Mouse (Mus musculus): ENCODE measurements around the gene Nes. TPM values are rescaled to one million over a fixed set of nuclear protein-coding genes. Genes with fewer than 3 reads are reported as not detected.

Nes gene
- polyA plus RNA-seq, 1 experiment from 2014 or later: 92.0 TPM

DNA sequence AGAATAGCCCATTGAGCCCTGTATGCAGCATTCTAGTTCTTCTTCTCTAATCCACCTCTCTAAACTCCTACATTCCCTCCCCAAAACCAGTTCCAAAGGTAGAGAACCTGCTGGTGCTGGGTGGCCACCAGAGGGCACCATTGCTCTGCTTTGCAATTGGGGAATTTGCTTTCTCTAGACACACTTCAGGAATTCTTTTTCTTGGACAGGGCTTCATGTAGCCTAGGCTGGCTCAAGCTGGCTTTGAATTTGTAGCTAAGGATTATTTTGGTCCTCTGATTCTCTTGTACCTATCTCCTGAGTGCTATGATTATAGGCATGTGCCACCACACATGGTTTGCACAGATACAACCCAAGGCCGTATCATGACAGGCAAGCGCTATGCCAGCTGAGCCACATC is 35.1 kb upstream of the Nes start:
- Histone ChIP-seq H3K9me3 (ENCODE audit: control insufficient read depth, low read length) (no peaks in the 10 kb centered on the region), H3K27ac (ENCODE audit: low read depth, low read length) (no peak overlapping the region), H3K9ac (ENCODE audit: low read length) (peak overlapping the region; percentile 23; the same call in 1 of the 2 replicates), H3K4me1 (replicated peaks; ENCODE audit: control insufficient read depth, insufficient read depth, low read length) (peaks cover 10% of the 10 kb centered on the region; the same call in 1 of the 2 replicates), H3K4me3 (ENCODE audit: low read depth, low read length) (no peak overlapping the region), H3K4me2 (ENCODE audit: low read depth, low read length, severe bottlenecking) (no peak overlapping the region), H3K27me3 (ENCODE audit: control insufficient read depth, insufficient read depth, low read length) (no peaks in the 10 kb centered on the region), H3K36me3 (ENCODE audit: control insufficient read depth, insufficient read depth, low read length) (peaks cover 17% of the 10 kb centered on the region; the same call in 1 of the 2 replicates)
- WGBS: 94% methylated on average over 2 of the region's 2 CpGs
- no peak; the same call in 1 of the 2 replicates for ATAC-seq (replicated peaks; ENCODE audit: low FRiP score)
- DNase-seq (ENCODE audit: low spot score): peak; percentile 92

DNA sequence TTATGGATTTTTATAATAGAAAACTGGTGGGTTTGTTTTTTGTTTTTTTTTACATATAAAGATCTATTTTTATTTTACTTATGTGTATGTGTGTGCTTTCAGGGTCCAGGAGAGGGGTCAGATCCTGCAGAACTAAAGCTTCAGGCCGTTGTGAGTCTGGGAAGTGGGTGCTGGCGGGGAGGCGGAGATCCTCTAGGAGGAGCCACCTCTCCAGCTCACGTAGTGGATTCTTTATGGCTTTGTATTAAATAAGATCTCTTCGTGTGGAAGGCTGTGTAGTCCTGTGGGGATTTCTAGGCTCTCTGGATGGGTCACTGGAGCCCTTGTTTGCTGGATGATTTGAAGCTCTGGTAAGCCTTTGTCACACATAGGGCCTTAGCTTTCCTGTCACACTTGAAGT is 30.3 kb upstream of the Nes start:
- 65% methylated on average over 5 of the region's 5 CpGs for WGBS
- DNase-seq (ENCODE audit: low spot score) (no peak), ATAC-seq (replicated peaks; ENCODE audit: low FRiP score) (no peak)
- Histone ChIP-seq H3K27ac (ENCODE audit: low read depth, low read length) (no peak overlapping the region), H3K27me3 (ENCODE audit: control insufficient read depth, insufficient read depth, low read length) (no peaks in the 10 kb centered on the region), H3K9me3 (ENCODE audit: control insufficient read depth, low read length) (no peaks in the 10 kb centered on the region), H3K4me2 (ENCODE audit: low read depth, low read length, severe bottlenecking) (no peak overlapping the region), H3K36me3 (ENCODE audit: control insufficient read depth, insufficient read depth, low read length) (peaks cover 10% of the 10 kb centered on the region; the same call in 1 of the 2 replicates), H3K4me3 (ENCODE audit: low read depth, low read length) (no peak overlapping the region), H3K4me1 (replicated peaks; ENCODE audit: control insufficient read depth, insufficient read depth, low read length) (peaks cover 12% of the 10 kb centered on the region), H3K9ac (ENCODE audit: low read length) (no peak overlapping the region)

DNA sequence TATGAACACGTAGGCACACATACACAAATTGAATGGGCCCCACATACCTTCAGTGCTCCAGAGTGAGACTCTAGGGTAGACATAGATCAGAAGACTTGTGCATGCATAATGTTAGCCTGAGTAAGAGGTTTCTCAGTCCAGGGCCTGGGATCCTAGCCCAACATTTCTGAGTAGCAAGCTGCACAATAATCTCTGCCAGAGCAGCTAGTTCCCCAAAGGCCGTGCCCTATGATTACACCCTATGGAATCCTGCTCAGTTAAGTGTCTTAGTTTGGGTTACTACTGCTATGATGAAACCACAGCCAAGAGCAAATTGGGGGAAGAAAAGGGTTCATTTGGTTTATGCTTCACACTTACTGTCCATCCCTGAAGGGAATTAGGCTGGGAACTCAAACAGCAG is 28.4 kb upstream of the Nes start:
- Histone ChIP-seq H3K9ac (ENCODE audit: low read length) (no peak overlapping the region), H3K36me3 (ENCODE audit: control insufficient read depth, insufficient read depth, low read length) (peaks cover 10% of the 10 kb centered on the region; the same call in 1 of the 2 replicates), H3K9me3 (ENCODE audit: control insufficient read depth, low read length) (no peaks in the 10 kb centered on the region), H3K27me3 (ENCODE audit: control insufficient read depth, insufficient read depth, low read length) (no peaks in the 10 kb centered on the region), H3K4me2 (ENCODE audit: low read depth, low read length, severe bottlenecking) (no peak overlapping the region), H3K4me1 (replicated peaks; ENCODE audit: control insufficient read depth, insufficient read depth, low read length) (peaks cover 26% of the 10 kb centered on the region), H3K4me3 (ENCODE audit: low read depth, low read length) (no peak overlapping the region), H3K27ac (ENCODE audit: low read depth, low read length) (no peak overlapping the region)
- no peak for DNase-seq (ENCODE audit: low spot score)
- 96% methylated on average over 2 of the region's 2 CpGs for WGBS
- no peak for ATAC-seq (replicated peaks; ENCODE audit: low FRiP score)

- no peak overlapping the region for H3K9ac ChIP-seq (ENCODE audit: low read length)
- H3K9me3 ChIP-seq (ENCODE audit: control insufficient read depth, low read length): no peaks in the 10 kb centered on the region
- peaks cover 10% of the 10 kb centered on the region; the same call in 1 of the 2 replicates for H3K36me3 ChIP-seq (ENCODE audit: control insufficient read depth, insufficient read depth, low read length)
- WGBS: 82% methylated on average over 7 of the region's 7 CpGs
- H3K27ac ChIP-seq (ENCODE audit: low read depth, low read length): no peak overlapping the region
- H3K4me3 ChIP-seq (ENCODE audit: low read depth, low read length): no peak overlapping the region
- H3K27me3 ChIP-seq (ENCODE audit: control insufficient read depth, insufficient read depth, low read length): no peaks in the 10 kb centered on the region
- no peak for ATAC-seq (replicated peaks; ENCODE audit: low FRiP score)
- H3K4me2 ChIP-seq (ENCODE audit: low read depth, low read length, severe bottlenecking): no peak overlapping the region
- H3K4me1 ChIP-seq (replicated peaks; ENCODE audit: control insufficient read depth, insufficient read depth, low read length): peaks cover 35% of the 10 kb centered on the region
- no peak for DNase-seq (ENCODE audit: low spot score)
Measured at GRCm38 (mm10) chr3:87943586-87943985, 27.3 kb upstream of the Nes start.

DNA sequence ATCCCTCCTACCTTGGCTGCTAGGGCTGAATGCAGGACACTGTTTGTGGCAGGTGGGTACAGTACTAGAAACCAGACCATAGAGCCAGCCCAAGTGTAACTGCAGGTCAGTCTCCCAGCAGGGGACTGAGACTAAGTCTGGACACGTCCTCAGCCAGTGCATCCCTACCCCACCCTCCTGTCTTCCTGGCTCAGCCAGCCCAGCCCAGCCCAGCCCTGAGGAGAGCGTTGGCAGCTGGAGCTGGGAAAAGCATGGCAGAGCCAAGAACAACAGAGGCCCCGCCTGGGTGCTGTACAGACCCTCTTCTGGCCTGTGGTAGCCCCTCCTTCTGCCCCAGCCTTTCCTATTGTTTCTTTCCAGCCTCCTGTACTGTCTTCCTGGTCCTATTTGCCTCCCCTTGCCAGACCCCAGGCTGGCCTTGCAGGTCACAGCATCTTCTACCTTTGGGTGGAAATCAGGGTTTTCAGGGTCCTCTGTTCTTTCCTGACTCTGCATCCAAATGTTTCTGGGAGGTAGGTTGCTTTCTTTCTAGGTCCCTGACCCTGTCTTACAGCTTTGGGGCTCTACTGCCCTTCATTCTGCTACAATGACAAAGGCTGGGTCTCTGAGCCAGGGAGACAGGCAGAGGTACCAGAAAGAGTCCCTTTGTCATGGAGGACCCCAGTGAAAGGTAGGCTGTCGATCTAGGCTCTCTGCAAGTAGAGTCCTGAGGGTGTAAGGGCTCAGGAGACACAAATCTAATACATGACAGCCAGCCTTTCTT is 25.9 kb upstream of the Nes start:
- H3K9me3 ChIP-seq (ENCODE audit: control insufficient read depth, low read length): no peaks in the 10 kb centered on the region
- peaks cover 7% of the 10 kb centered on the region; the same call in 1 of the 2 replicates for H3K36me3 ChIP-seq (ENCODE audit: control insufficient read depth, insufficient read depth, low read length)
- peak overlapping the region; percentile 23 for H3K9ac ChIP-seq (ENCODE audit: low read length)
- peaks cover 39% of the 10 kb centered on the region for H3K4me1 ChIP-seq (replicated peaks; ENCODE audit: control insufficient read depth, insufficient read depth, low read length)
- H3K4me2 ChIP-seq (ENCODE audit: low read depth, low read length, severe bottlenecking): 0 out of 2 replicates have a peak overlapping the region, but pooled peaks have one; percentile 8
- DNase-seq (ENCODE audit: low spot score): peak; percentile 59
- peak overlapping the region; percentile 84 for H3K27ac ChIP-seq (ENCODE audit: low read depth, low read length)
- H3K4me3 ChIP-seq (ENCODE audit: low read depth, low read length): no peak overlapping the region
- 4% methylated on average over 4 of the region's 4 CpGs for WGBS
- peak; percentile 22; the same call in 1 of the 2 replicates for ATAC-seq (replicated peaks; ENCODE audit: low FRiP score)
- no peaks in the 10 kb centered on the region for H3K27me3 ChIP-seq (ENCODE audit: control insufficient read depth, insufficient read depth, low read length)

DNA sequence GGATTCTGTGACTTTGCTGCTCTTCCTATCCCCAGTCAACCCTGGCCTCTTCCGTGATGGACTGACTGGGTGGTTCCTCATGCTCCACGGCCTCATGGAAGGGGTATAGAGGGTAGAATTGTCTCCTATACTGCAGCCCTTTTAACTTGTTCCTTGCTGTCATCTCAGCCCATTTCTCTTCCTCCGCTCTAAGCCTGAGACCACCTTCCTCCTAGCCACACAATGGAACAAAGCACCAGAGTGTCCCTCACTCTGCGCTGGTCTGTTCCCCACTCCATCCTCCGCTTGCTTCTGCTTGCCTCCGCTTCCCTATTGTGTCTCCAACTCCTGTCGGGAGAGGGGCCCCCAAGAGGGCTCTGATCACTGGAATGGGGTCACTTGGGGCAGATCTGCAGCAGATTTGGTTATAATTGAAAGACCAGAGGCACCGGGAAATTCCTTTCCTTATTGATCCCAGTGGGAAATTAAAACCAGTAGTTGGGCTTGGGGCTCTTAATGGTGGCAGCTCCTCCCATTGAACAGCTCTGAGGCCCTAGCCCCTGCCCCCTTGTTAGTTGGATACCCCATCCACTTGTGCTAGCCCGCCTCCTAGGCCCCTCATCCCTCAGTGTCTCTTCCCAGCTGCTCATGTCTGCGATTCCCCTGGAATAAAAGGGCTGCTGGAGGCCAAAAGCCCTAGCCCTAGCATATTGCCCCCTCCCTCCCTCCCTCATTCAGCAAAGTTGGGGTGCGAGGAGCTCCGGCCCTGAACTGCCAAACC is 24.9 kb upstream of the Nes start:
- ATAC-seq (replicated peaks; ENCODE audit: low FRiP score) (no peak), DNase-seq (ENCODE audit: low spot score) (peak; percentile 63)
- H3K36me3 ChIP-seq (ENCODE audit: control insufficient read depth, insufficient read depth, low read length): peaks cover 3% of the 10 kb centered on the region; the same call in 1 of the 2 replicates
- 3% methylated on average over 12 of the region's 12 CpGs for WGBS
- H3K4me2 ChIP-seq (ENCODE audit: low read depth, low read length, severe bottlenecking): peak overlapping the region; percentile 18; the same call in 1 of the 2 replicates
- H3K27ac ChIP-seq (ENCODE audit: low read depth, low read length): peak overlapping the region; percentile 84
- no peaks in the 10 kb centered on the region for H3K9me3 ChIP-seq (ENCODE audit: control insufficient read depth, low read length)
- no peaks in the 10 kb centered on the region for H3K27me3 ChIP-seq (ENCODE audit: control insufficient read depth, insufficient read depth, low read length)
- no peak overlapping the region for H3K4me3 ChIP-seq (ENCODE audit: low read depth, low read length)
- H3K4me1 ChIP-seq (replicated peaks; ENCODE audit: control insufficient read depth, insufficient read depth, low read length): peaks cover 44% of the 10 kb centered on the region
- H3K9ac ChIP-seq (ENCODE audit: low read length): peak overlapping the region; percentile 75

GRCm38 (mm10) chr3:87946541-87946860 is 24.4 kb upstream of the Nes start:
- H3K27me3 ChIP-seq (ENCODE audit: control insufficient read depth, insufficient read depth, low read length): no peaks in the 10 kb centered on the region
- no peak overlapping the region for H3K4me3 ChIP-seq (ENCODE audit: low read depth, low read length)
- WGBS: 14% methylated on average over 1 of the region's 1 CpGs
- H3K9ac ChIP-seq (ENCODE audit: low read length): peak overlapping the region; percentile 75
- ATAC-seq (replicated peaks; ENCODE audit: low FRiP score) (no peak), DNase-seq (ENCODE audit: low spot score) (no peak)
- H3K9me3 ChIP-seq (ENCODE audit: control insufficient read depth, low read length): no peaks in the 10 kb centered on the region
- peaks cover 2% of the 10 kb centered on the region; the same call in 1 of the 2 replicates for H3K36me3 ChIP-seq (ENCODE audit: control insufficient read depth, insufficient read depth, low read length)
- peaks cover 44% of the 10 kb centered on the region for H3K4me1 ChIP-seq (replicated peaks; ENCODE audit: control insufficient read depth, insufficient read depth, low read length)
- H3K4me2 ChIP-seq (ENCODE audit: low read depth, low read length, severe bottlenecking): peak overlapping the region; percentile 77
- peak overlapping the region; percentile 84 for H3K27ac ChIP-seq (ENCODE audit: low read depth, low read length)

DNA sequence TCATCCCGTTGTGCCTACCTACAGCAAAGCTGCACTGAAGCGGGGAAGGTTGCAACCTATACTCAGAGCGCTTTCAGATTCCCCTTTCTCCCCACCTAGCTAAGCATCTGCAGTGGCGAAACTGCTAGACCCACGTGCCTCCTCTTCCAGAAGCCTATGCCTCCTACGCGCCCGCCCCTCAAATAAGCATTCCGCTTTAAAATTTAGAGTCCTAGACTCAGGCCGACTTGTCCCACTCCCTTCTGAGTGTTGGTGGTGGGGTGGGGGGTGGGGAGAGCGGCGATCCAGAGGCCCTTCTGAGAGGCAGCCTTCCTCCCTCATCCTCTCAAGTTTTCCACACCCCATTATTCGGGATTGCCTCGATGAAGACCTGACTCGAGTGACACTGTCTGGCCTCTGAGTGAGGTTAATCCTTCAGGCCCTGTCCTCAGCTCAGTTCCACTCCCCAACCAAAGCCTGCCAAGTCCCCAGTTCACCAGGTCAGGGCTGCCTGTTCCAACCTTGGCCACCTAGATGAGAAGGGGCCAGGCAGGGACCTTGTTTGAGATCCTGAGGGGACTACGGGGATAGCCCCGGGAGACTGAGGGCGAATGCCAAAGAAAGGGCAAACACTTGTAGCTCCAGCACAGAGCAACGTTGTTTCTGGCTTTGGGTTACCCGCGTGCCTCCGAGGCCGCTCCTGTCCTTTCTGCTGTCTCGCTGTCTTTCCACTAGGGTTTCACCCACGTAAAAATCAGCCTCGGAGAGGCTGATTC is 23.6 kb upstream of the Nes start:
- 1% methylated on average over 26 of the region's 26 CpGs for WGBS
- H3K9ac ChIP-seq (ENCODE audit: low read length): peak overlapping the region; percentile 75
- ATAC-seq (replicated peaks; ENCODE audit: low FRiP score) (peak; percentile 4; the same call in 1 of the 2 replicates), DNase-seq (ENCODE audit: low spot score) (peak; percentile 68)
- H3K27me3 ChIP-seq (ENCODE audit: control insufficient read depth, insufficient read depth, low read length): no peaks in the 10 kb centered on the region
- H3K27ac ChIP-seq (ENCODE audit: low read depth, low read length): peak overlapping the region; percentile 84
- H3K9me3 ChIP-seq (ENCODE audit: control insufficient read depth, low read length): no peaks in the 10 kb centered on the region
- peak overlapping the region; percentile 50 for H3K4me3 ChIP-seq (ENCODE audit: low read depth, low read length)
- H3K4me1 ChIP-seq (replicated peaks; ENCODE audit: control insufficient read depth, insufficient read depth, low read length): peaks cover 50% of the 10 kb centered on the region
- no peaks in the 10 kb centered on the region; the same call in 1 of the 2 replicates for H3K36me3 ChIP-seq (ENCODE audit: control insufficient read depth, insufficient read depth, low read length)
- peak overlapping the region; percentile 77 for H3K4me2 ChIP-seq (ENCODE audit: low read depth, low read length, severe bottlenecking)
